Mouse (Mus musculus): ENCODE data around the gene Ctnnd2. TPM values are rescaled to one million over a fixed set of nuclear protein-coding genes. Genes with fewer than 3 reads are reported as not detected.

The Ctnnd2 gene
- total RNA-seq, 2 experiments from 2014 or later: 220 to 250 TPM

GRCm38 (mm10) chr15:31056145-31056544 lies 883.8 kb downstream of the Ctnnd2 start:
- DNase-seq (ENCODE audit: low spot score in 2 of 2): no peak

- no peak for DNase-seq (ENCODE audit: low spot score in 2 of 2)
Measured at GRCm38 (mm10) chr15:31058315-31058714, 885.9 kb downstream of the Ctnnd2 start.

GRCm38 (mm10) chr15:31063734-31064133 lies 891.3 kb downstream of the Ctnnd2 start:
- no peak for DNase-seq (ENCODE audit: low spot score in 2 of 2)

GRCm38 (mm10) chr15:31068127-31068526 lies 895.7 kb downstream of the Ctnnd2 start:
- DNase-seq (ENCODE audit: low spot score in 2 of 2): peak; percentile 56 to 76

GRCm38 (mm10) chr15:31070311-31070710 lies 897.9 kb downstream of the Ctnnd2 start:
- DNase-seq (ENCODE audit: low spot score in 2 of 2): no peak
